Mouse (Mus musculus) cerebellum, postnatal 25 days (tissue): ENCODE results near the gene Esrrg.

Experiments used
- DNase-seq, 2 experiments: peaks; one replicate each; pipeline ENCODE4 v3.0.0; 2021; ENCODE audit warnings: mixed read lengths in 2 of 2

Esrrg gene

DNA sequence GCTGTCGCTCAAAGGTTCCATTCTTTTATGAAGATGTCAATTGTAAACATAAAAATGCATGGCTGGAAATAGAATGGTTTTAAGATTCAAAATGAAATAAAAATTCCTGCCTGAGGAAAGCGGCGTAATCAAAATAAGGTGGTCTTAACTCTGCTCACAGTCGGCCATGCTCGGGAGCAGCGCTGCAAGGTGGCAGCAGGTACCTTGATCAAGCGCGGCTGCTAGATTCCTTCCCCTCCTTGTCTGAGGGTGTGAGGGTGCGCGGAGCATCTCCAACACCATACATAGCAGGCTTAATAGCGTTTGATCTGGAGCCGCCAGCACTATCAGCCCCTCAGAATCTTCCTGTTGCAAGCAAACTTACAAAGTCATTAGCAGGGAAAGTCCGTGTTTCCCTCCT, 399.9 kb downstream of the Esrrg start:
- DNase-seq, result no peak

DNA sequence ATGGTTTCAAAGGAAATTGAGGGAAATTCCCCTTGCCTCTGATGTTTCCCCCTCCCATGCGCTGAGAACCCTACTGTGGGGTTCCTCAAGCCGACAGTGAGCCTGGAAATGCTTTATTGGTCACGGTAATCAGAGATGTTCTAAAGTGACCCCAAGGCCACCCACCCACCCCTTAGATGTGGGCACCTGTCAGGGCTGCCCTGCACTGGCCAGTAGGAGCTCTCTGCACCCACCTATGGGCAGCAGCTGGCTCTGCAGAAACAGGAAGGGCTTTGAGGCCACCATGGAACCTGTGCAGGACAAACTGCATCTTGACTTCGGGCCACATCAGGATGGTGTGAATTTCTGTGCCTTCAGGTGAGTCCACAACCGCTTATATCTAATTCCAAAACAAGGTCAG, 401.3 kb downstream of the Esrrg start:
- no peak for DNase-seq

DNA sequence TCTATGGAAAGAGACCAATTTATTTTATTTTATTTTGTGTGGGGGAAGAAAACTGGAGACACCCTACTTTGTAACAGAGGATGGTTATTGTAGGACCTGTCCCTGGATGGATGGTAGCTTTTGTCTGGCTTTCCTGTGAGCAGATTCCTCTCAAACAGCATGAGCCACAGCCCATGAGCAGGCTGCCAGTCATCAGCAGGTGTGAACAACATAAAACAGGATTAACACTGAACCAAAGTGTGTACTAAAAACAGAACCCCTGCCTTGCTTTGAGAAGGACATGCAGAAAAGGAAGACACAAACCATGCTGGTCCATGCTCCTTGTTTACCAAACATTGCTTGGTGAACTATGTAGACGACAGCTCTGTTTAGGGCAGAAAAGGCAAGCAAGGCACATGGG, 402.3 kb downstream of the Esrrg start:
- no peak for DNase-seq

DNA sequence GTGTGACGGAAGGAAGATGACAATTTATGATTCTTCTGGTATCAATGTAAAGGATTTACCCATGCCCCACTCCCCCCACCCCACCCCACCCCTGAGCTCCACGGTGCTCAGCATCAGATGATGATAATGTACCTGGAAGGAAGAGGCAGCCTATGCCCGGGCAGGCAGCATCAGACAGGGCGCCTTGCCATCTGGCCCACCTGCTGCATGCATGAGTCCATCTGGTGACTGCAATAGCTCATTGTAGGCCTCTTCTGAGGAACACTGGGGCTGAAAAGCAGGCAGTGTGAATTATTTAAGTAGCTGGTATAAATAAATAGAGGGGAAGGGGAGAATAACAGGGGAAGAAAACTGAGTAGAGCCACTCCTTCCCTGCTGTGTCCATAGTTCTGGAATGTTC, 405.8 kb downstream of the Esrrg start:
- DNase-seq, result peak; percentile 97 to 99

DNA sequence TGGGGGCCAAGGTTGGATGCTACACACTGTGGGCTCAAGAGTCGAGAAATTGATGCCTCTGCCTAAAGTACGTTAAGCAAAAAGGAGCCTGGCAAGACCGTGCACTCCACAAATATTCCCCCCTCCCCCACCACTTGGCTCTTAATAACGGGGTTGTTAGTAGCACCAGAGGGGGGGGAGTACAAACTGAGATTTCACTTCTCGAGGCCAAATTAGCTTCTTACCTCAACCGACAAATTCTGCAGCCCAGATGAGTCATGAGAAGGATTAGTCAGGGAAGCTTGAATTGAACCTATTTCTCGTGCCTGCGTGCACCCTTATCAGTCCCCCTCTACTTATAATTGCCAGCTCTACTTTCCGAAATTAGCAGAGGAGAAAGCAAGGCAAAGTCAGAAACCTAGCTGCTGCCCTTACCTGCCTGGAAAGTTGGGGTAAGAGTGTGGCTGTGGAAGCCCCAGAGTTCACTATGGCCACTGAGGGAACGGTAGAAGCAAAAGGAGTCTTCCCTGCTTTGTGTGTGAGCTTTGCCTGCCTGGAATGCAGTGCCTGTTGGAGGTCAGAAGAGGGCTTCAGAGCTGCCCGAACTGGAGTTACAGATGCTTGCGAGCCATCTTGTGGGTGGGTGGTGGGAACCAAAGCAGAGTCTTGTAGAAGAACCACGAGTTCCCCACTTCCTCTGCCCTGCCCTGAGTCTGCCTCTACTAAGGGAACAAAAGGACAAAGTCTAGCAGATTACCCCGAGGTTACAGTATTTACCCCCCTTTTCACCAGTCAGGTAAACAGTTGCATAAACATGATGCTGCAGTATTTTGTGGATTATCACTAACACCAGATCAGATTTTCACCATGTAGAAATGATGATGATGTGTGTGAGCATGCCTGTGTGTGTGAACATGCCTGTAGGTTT, 409.6 kb downstream of the Esrrg start:
- DNase-seq, result no peak

DNA sequence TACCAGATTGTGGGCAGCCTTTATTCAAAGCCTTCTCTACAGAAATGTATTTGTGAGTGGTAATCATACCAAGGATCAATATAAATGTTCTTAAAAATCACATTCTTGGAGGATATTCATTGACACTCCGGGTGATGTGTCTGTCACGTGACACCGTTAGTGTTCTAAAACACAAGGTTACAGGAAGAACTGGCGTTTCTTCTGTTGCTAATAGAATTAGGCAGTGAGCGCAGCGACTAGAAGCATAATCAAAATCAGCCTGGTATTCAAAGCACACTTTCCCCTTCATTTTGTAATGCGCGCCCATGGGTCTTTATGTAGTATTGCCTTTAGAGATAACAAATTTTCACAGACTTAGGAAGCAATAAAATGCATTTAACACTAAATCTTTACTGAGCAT, 420.6 kb downstream of the Esrrg start:
- no peak for DNase-seq

DNA sequence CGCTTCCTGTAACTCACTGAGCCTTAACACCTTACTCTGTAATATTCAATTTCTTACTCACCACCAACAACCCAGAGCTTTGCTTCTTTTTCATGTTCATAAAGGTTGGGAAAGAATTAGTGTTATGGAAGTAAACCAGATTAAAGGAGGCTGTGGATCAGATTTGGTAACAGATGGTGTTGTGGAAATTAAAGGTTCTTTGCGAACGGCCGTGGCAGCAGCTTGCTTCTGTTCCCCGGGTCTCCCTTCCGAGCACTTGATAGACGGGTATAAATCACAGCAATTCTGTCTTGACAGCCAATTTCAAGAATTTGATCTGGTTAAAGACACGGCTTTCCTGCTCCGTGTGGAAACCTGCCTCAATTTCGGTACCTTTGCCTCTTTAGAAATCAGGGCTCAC, 421.5 kb downstream of the Esrrg start:
- peak; percentile 25 to 37 for DNase-seq

DNA sequence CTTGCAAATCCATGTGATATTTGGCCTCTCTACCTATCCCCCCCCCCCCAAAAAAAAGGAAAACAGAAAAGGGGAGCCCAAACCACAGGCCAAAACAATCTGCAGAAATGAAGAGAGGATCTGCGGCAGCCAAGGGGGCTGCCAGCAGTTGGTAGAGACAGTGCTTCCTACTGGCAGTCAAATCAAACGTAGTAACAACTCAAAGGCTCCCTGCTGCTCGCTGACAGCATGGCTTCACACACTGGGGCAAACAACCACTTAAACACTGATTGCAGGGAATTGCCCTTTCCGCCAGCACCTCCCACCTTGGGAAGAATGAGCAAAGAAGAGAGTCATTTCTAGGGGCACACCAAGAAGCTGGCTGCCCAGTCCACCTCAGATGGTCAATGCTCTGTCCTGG, 422.7 kb downstream of the Esrrg start:
- no peak for DNase-seq

DNA sequence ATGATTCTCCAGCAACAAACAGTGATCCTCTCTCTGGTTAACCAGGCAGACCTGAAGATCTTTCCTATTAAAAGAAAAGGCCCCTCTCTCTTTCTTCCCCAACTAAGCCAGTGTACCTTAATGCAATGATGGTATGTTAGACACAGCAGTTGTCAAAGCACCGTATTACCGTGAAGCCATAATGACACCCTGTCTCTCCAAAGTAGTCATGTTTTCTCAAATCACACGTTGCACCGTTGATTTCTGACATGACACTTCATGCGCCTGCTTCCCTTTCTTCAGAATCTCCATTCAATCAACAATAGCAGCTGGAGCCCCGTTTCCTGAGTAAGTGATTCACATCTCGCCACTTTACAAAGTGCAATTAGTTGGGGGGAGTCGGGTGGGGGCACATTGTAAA, 427.4 kb downstream of the Esrrg start:
- no peak for DNase-seq

DNA sequence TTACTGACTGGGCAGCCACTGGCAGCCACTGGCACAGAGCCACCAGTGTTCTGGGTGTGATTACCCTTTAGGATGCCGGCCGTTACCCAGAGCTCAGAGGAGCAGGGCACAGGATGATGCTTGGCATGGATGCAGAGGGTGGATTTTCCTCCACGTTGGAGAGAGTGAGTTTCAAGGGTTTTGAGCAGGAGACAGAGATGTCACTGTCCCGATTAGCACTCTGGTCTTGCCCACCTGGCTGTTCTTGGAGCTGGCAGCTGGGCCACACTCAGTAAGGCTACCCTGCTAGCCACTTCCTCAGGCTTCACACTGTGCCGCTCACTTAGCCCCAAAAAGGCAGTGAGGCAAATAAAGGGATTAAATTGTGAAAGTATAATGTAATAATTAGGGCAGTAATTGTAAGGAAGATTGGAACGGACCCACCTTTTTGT, 438.1 kb downstream of the Esrrg start:
- peak; percentile 47 to 57 for DNase-seq

DNA sequence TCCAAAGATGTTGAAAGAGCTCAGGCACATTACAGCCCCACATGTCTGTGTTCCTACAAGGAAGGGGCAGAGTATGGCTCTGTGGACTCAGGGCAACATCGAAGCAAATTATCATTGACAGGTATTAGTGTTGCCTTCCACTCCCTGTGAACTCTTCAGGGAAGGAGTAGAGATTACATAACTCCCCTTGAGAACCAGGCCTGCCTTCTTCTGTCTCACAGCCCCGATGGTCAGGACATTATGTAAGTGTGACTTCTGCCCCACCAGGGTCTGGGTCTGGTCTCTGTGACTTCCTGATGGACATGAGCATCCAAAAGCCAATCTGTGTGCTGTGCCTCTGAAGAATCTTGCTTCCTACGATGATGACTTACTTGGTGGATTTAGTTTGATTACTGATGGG, 438.6 kb downstream of the Esrrg start:
- no peak for DNase-seq

DNA sequence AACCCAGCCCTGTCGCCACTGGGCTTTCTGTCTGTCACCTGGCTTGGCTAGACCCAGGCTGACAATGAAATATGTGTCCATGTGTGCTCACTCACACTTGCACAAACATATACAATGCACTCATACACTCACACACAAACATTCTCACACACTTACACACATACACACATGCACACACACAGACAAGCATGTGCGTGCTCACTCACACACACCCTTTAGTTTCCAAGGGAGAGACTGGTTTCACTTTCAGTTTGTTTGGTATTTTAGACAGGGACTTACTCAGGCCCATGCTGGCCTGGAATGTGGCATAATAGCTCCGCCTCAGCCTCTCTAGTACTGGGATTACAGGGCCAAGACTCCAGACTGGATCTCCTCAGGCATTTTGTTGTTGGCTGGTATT, 447.3 kb downstream of the Esrrg start:
- DNase-seq, result no peak

DNA sequence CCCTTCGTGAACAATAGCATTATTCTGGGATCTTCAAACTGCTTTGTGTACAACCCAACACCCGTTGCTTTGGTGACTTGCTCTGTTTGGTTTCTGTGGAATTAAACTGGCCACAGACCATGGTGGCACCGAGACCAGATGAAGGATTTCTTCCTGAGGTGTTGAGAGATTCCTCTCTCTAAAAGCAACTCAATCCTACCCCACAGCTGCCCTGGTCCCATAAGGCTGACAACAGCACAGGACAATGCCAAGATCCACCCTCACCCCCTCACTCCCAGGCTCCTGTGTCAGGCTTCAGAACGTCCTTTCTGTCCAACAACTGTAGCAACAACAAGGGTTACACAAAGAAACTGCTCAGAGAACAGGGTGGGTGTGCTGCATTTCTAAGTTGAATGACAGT, 449.3 kb downstream of the Esrrg start:
- DNase-seq, result no peak

DNA sequence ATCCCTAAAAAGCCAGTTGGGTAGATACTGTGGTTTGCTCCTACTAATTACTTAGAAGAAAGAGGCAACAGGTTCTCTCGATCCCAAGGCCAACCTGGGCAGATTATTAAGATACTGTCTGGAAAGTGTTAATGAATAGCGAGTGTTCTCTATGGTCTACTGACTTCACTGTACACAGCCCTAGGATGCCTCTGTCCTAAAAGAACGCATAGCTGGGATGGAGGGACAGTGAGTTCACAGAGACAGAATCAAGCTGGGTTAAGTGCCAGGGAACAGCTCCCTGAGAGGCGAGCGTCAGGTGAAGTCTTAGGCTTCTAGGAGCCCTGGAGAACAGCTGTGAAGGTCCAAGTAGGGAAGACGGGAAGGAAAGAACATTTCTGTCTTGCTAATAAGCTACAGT, 450.4 kb downstream of the Esrrg start:
- no peak for DNase-seq

DNA sequence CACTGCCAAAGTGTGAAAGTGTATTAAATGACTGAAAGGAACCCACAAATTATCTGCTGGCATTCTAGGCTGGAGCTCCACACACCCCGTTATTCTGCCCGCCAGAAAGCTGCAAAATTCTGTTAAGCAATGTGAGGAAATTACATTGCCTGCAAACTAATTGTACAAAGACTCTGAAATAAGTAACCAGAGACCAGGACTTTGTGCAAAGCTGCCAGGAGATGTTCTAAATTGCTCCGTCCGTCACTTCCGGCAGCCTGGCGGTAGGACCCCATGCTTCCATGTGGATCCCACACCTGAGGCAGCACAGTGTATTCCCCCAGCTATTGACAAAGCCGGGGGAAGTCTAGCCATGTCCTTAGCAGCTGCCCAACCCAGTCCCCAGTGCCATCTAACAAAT, 451.9 kb downstream of the Esrrg start:
- no peak for DNase-seq

DNA sequence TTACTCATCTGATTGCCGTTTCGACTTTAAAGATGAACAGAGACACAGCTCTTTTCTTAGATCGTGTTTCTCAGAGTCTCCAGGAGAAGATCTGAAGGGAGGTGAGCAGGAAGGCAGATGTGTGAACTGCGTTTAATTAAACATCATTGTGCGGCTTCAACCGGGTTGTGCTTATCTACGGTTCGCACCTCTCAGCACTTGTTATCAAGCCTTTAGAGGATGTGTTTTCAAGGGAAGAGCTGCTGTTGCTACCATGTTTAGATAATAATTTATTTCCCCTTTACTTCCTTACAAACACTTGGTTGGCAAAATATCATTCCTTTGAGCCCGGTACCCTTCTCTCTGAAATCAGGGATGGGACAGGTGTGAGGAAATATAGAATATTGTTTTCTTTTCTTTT, 460.2 kb downstream of the Esrrg start:
- no peak for DNase-seq

DNA sequence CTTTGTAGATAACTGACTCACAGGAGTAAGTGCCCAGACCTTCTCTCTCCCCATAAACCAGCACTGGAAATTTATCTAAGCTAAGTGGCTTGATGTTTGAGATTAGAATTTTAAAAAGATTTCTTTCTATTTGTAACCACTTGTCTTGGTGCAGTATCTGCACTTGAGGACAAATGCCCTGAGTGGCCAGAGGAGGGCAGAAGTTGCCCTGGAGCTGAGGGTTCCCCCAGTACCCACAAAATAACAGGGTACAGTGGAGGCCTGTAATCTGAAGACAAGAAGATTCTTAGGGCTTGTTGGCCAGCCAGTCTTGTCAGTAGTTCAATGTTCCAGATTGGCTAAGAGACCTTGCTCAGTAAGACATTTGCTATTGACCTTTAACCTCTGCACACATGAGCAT, 461.3 kb downstream of the Esrrg start:
- DNase-seq, result no peak

DNA sequence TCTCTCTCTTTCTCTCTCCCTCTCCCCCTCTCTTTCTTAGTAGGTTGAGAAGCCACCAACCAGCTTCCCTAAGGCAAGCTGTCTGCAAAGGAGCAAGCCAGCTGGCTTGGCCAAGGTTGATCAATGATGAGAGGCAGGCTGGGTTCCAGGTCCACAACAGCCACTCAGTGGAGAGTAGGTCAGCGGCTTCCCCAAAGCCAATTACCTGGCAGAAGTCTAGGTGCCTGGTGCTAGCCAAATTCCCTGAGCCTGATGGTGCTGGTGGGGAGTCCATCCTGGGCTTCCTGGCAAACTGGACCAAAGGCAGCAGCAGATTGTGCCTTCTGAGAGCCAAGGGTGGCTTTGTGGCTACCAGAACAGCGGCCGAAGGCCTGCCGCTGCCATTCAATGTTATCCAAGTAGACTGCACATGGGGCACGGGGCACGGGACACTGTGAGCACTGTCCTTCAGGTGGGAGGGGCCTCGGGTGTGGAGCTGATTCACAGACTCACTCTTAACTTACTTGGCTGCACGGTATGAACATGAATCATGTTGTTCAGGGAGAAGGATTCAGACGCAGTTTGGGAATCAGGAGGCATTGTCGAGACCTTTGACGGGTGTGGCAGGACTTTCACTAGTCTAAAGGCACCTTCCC, 469.1 kb downstream of the Esrrg start:
- peak; percentile 92 to 93 for DNase-seq

DNA sequence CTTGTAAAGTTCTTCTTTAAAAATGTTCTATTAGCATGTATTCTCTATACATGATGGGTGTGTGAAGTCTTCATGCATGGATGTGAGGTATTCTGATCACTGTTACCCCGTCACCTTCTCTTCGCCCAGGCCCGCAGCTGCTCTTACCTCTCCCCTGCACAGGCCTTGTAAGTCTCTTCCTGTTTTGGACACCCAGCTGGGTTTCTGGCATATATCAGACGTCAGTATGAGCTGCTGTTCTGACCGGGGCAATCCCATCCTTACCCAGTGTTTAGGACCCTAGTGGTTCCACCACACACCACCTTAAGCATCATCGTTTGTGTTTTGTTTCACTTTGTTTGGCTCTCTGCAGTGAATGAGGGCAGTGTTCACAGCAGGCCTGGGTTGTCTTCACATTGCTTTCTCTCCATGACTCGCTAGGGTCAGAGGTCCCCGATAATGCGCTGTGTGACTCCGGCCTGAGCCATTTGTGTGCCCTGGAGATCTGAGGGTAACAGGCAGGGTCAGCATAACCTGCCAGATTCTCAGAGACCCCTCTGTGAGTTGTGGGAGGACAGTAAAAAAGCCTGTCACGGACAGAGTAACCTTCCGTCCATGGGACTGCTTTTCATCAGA, 471.8 kb downstream of the Esrrg start:
- no peak for DNase-seq

DNA sequence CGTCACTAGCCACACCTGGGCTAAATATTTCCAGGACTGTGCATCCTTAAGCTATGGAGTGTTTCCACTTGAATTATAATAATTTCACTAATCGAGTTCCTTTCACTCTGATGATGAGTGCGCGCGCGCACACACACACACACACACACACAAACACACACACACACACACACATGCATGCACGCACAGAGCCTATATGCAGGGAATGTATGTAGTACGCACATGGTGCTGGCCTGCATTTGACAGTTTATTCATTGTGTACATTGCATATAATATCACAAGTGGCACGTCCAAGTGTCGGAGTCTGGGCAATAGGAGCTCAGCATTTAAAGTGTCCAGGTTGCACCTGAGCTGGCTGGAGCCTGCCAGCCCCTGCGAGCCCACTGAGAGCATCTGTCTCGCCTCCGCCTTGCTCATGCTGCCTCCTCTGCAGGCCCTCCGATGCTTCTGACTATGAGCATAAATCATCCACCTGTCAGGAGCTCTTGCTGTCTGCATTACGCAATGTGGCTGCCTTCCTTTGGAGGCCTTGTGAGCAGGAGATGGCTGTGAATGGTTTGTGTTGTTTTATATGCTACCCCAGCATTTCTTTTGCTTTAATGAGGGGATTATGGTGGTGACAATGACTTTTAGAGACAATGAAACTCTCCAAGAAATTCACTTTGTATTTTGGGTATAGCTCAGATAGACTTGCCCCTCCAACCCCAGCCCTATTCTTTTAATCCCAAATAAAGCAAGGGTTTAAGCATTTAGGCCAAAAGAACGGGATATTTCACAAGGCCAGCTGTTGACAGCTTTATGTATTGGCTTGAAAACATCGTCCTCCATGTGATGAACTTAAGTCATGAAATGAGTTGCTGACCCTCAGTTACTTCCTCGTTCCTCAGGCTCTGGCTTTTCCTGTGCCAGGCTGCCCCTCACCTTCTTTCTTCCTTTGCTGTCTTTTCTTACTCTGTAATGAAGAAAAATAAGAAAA, 474.4 kb downstream of the Esrrg start:
- DNase-seq, result peak; percentile 57 to 64

DNA sequence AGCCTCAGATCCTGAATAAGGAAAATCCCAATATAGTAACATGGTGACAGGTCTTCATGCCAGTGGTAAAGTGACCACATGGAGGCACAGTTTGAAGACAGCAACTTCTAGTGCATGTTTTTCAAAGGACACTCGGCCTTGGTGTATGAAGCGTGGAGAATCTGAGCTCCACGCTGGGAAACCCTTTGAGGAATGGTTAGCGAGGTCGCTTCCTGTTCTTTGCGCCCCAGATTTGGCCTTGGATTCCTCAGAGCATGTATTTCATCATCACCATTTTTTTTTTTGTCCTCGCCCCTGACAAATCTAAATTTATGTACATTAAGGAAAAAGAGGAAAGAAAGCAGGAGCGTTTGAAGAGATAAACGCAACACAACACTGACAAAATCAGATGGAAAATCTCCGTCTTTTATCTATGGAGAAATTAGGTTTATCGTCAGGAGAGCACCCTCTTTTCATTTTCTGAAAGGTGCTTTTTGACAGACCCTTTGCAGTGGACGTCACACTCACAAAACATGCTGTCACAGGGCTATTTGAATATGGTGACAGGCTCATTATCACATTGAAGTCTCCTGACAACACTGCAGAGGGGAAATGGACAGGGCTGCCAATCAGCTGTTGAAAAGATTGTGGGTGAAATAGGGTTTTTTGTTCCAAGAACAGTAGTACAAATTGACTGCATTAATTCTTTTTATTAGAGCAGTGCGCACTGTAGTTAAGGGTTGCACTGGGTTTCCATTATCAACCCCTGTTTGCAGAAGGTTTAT, 476.7 kb downstream of the Esrrg start:
- no peak for DNase-seq

DNA sequence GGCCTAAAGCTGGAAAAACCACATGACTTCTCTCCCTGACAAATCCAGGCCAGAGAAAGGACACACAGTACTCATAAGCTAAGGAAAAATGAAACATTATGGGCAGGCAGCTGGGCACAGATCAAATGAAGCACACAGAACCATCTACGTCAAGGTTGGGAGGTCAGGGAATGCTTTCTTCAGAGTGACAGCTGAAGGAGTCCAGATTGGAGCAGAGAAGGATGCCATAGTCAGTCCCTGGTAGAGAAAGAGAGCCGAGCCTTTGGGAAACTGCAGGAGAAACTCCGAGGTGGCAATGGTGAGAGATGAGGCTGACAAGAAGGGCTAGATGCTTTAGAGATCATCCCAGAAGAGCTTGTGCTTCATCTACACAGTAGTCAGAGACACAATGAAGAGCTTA, 485.1 kb downstream of the Esrrg start:
- no peak for DNase-seq
